Mouse (Mus musculus) ovary, adult 10 weeks (tissue): Measurements from ENCODE around the gene Eral1. TPM values are rescaled to one million over a fixed set of nuclear protein-coding genes. Genes with fewer than 3 reads are reported as not detected.

Experiments
- polyA plus RNA-seq: library from polyadenylated mRNA; stranded (reverse); fragments of 350-450 nt; fragmentation: Illumina TruSeq; extraction: RNeasy Lipid Tissue Mini Kit (QIAGEN cat#74804); gene quantifications from one replicate; pipeline ENCODE4 v1.2.3, GENCODE M21; 2014

Gene Eral1
- 5.4 TPM for polyA plus RNA-seq

DNA sequence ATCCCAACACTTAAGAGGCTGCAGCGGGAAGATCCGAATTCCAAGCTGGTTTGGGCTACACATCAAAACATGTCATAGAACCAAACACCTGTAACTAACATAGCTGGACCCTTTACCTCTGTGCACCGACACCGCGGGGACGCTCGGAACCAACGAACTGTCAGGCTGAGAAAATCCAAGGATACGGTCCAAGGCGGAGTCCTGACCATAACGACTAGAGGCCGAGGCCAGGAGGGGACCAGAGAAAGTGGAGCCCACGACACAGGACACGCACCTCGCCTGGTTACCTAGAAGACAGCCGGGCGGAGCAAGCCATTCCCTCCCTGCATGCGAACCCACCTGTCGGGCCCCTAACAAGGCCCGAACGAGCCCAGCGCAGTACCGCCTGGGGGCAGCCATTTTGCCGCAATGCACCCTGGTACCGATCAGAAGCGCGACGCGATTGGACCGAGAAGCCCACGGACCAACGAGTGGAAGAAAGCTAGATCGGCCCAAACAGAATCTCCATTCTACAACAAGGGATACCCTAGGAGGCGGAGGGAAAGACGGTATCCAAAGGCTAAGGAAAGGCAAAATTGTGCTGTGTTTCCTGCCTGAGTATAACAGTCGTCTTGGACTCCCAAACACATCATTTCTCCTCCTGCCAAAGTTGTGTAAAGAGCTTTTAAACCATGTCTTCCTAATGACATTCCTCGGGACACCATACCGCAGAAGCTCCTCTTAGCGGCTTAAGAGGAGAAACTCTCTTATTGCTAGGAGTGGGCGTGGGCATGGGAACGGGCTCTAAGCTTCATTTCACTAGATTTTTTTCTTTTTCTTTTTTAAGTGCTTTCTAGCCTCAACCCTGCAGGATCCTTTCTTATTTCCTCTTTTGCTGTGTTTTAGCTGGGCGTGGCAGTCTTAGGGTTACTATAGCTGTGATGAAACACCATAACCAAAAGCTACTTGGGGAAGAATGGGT lies at the start of gene Eral1:
Eral1 (minus strand) TSS at position 423 of the 961 bp plus-strand sequence.

GRCm38 (mm10) chr11:78094504-78095143 lies 14.4 kb upstream of the Eral1 start, which contains the start of gene Fam222b:
TSS of gene Fam222b (plus strand) at chr11:78094660.

DNA sequence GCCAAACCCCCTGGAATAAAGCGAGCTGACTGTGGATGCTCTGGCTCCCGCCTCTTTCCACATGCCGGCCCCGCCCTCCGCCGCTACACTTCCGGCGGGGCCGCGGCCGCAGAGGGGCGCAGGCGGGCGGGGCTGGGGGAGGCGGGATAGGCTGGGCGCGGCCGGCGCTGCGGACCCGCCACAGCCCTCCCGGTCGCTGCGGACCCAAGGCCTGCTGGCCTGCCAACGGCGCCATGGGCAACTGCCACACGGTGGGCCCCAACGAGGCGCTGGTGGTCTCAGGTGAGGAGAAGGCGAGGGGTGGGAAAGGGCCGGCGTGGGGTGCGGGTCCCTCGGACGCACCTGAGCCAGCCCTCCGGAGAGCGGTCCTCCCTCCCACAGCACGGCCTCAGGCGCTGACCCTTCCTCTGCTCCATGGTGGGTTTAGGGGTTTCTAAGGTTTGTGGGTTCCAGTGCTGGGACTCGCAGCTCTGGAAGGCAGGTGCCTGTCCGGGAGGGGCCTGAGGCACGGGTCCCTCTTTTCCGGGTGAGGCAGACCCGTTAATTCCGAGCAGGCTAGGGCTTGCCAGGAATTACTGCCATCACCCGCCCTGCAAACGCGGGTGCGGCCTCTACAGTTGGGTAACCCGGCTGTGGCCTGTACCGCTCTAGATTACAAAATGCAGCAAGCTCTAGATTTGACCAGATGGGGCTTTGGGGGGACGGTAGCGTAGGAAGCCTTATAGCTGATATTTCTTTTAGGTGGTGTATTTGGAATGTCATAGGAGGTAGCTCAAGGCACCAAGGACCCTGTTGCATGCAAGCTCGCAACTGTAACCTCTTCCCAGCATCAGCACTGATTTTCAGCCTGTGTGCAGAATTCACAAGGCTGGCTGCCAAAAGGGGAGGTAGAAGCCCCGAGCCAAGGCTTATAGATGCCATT lies 42.1 kb downstream of the Eral1 start, which contains the start of gene Flot2:
Flot2 (plus strand) TSS at position 101 of the 922 bp plus-strand sequence.

GRCm38 (mm10) chr11:78031947-78032808 lies 48.0 kb downstream of the Eral1 start, which contains the start of gene Dhrs13:
TSS of gene Dhrs13 (plus strand) at chr11:78032280.

Other genes starting within 250 kb of the Eral1 start
- 3.8 TPM for gene Pipox, start 186.3 kb downstream of the Eral1 start, polyA plus RNA-seq
- gene Sez6, start 149.6 kb downstream of the Eral1 start, polyA plus RNA-seq: not detected
- gene Phf12, start 97.6 kb downstream of the Eral1 start, polyA plus RNA-seq: 23.6 TPM
- gene Dhrs13, start 48.1 kb downstream of the Eral1 start, polyA plus RNA-seq: 5.2 TPM
- gene Flot2, start 42.5 kb downstream of the Eral1 start, polyA plus RNA-seq: 8.1 TPM
- gene Fam222b, start 14.3 kb upstream of the Eral1 start, polyA plus RNA-seq: 16.9 TPM
- gene Traf4, start 85.2 kb upstream of the Eral1 start, polyA plus RNA-seq: 1.7 TPM
- gene Nek8, start 96.3 kb upstream of the Eral1 start, polyA plus RNA-seq: 3.7 TPM
- gene Tlcd1, start 96.3 kb upstream of the Eral1 start, polyA plus RNA-seq: 17.7 TPM
- 1,489 TPM for gene Rpl23a, start 103.2 kb upstream of the Eral1 start, polyA plus RNA-seq
- 11.2 TPM for gene Rab34, start 108.0 kb upstream of the Eral1 start, polyA plus RNA-seq
- 5.0 TPM for gene Proca1, start 113.0 kb upstream of the Eral1 start, polyA plus RNA-seq
- 20.8 TPM for gene Sdf2, start 165.4 kb upstream of the Eral1 start, polyA plus RNA-seq
- gene Supt6, start 165.6 kb upstream of the Eral1 start, polyA plus RNA-seq: 25.1 TPM
- gene 2610507B11Rik, start 181.4 kb upstream of the Eral1 start, polyA plus RNA-seq: 44.9 TPM
- 0.20 TPM for gene BC030499, start 210.5 kb upstream of the Eral1 start, polyA plus RNA-seq
- gene Spag5, start 221.1 kb upstream of the Eral1 start, polyA plus RNA-seq: 5.2 TPM
- gene Aldoc, start 242.6 kb upstream of the Eral1 start, polyA plus RNA-seq: 16.9 TPM
- 3.0 TPM for gene Pigs, start 248.0 kb upstream of the Eral1 start, polyA plus RNA-seq